Mouse (Mus musculus): ENCODE data around the gene Ndufa11. TPM values are rescaled to one million over a fixed set of nuclear protein-coding genes. Genes with fewer than 3 reads are reported as not detected.

Gene Ndufa11
- total RNA-seq, 2 experiments from 2014 or later, result 433 to 458 TPM

DNA sequence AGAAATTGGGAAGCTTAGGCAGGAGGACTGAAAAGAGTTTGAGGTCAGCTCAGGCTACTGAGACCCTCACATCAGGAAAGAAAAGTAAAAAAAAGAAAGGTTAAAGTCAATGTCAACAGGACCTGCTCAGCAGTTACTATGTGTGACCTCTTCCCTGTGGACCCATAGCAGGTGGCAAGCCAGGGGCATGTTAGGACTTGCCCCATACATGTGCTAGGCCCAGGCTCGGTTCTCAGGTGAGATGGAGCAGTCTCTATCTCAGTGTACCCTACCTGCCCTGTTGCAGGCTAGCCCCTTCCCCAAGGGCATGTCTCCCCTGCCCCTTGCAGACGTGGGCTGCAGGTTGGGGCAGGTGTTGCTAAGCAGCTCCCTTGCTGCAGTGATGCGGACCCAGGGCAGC lies 7.9 kb upstream of the Ndufa11 start:
- intact Hi-C loops (cut with DNase I; ENCODE audit: low total_unique reads), result no loop called here
- DNase-seq, result no peak

DNA sequence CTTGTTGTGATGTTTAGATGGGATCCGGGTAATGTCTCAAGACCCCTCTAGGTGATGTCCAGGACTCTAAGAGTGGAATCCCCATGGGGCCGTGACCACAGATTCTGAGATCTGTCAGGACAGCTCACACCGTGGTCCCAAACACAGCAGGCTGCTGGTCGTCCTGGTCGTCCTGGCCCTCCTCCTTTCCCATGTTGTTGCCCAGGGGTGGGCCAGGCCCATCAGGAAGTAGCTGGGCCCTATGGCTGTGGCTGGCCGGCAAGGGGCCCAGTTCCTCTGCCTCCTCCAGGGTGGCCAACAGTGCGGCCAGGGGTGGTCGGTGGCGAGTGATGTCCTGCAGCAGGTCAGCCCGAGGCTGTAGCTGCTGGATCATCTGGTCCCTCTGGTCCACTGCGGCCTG lies 2.2 kb upstream of the Ndufa11 start:
- no peak for DNase-seq
- intact Hi-C loops (cut with DNase I; ENCODE audit: low total_unique reads), result no loop called here

DNA sequence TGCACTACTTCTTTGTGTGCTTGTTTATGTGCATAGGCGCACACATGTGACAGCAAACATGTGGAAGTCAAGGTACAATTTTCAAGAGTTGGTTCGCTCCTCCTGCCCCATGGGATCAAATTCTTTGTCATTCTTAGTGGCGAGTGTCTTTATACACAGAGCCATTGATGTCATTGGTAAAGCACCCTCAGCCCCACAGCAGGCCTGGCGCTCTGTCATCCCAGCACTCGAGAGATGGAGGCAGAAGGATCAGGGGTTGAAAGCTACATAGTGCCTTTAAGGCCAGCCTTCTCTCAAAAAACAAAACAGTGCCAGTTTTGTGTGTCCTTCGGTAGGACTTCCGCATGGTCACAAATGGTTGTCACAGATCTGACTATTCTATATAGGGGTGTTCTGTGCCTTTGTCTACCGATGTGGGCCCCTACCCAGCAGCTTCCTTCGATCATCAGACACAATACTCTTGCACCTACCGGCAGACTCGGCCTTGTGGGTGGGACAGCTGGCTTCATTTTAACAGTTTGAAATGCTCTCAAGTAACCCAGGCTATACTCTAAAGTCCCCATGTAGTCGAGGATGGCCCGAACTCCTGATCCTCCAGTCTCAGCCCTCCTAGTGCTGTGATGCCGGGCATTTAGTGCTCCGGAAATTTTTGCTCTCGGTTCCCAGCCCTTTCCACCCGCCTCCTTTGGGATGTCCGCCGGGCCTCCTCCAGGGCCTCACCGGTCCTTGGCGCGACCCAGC lies 1.5 kb upstream of the Ndufa11 start:
- intact Hi-C loops (cut with DNase I; ENCODE audit: low total_unique reads), result no loop called here
- DNase-seq, result no peak

DNA sequence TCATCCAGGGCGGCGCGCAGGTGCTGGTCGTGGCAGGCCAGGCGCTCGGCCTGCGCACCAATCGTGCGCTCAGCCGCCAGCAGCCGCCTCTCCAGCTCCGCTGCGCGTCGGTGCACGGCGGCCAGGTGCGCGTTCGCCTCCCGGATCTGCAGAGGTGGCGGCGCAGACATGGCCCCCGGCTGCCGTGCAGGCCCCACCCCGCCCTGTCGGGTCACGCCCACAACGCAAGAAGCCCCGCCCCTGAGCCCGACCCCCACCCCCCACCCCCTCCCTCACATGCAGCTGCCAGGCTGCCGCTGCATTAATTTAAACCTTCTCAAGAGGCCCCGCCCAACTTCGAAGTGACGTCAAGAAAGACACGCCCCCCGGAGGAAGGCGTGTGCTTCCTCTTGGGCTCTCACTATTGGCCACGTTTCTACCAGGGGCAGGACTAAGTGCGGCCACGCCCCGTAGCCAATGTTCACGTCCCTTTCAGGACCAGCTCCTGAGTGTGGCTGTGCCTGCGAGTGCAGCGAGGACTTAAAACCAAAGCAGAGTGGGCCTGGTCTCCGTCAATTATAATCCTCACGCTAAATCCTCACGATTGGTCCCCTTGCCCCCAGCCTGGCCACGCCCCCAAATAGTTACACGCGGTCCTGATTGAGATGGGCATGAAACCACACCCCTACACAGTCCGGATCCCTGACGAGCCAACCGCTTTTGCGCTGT lies 758 bp upstream of the Ndufa11 start:
- intact Hi-C loops (cut with DNase I; ENCODE audit: low total_unique reads), result no loop called here
- DNase-seq, result peak; percentile 94

DNA sequence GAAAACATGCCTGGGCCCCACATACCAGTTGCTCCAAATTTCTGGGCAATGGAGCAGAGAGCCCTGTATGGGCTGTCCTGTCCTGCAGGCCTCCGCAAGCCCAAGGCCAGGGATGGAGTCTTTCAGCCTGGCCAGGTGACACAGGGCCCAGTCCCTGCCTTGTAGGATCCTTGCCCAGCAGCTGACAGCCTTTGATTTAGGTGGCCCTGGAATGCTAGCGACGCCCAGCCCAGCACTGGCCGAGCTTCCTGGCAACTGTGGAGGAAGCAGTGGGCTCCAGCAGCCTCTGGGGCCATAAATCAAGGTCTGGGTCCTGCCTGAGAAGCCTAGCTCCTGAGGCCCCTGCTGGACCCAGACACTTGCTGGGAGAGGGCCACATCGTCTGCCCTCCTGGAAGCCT lies 4.9 kb downstream of the Ndufa11 start:
- intact Hi-C loops (cut with DNase I; ENCODE audit: low total_unique reads), result loop anchor here (5.0 kb wide), 1 partner anchor 35 kb away; the partner anchor contains the start of gene Nrtn
- peak; percentile 73 for DNase-seq

DNA sequence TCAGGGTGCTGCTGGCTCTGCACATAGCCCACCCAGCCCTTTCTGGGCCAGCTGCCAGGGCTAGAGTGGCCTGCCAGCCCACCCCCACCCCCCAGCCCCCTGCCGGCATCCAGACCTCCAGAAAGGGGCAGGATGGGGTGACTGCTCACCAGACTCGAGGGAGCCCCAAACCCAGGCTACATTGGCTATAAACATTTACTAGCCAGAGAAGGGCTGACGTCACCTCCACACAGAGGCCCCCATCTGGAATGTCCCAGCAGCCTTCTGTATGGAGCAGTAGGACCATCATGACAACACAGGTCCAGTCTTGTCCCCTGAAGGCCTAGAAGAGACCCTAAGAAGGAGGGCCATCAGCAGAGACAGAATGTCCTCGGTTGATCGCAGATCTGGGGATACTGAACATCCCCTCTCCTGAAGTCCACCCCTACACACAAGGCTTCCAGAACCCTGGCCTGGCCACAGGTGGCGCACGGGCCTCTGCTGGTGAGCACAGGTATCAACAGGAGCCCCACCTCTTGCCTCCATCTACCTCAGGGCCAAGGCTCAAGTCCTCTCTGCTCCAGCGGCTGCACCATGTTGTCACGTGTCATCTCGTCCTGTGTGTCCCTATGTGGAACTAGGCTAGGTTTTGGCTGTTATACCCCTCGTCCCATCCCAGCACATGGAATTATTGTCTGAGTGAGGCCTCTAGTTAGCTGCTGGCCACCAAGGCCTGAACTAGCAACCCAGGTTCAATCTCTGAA lies 6.0 kb downstream of the Ndufa11 start:
- intact Hi-C loops (cut with DNase I; ENCODE audit: low total_unique reads), result loop anchor here (5.0 kb wide), 1 partner anchor 34 kb away; the partner anchor contains the start of gene Nrtn
- no peak for DNase-seq

DNA sequence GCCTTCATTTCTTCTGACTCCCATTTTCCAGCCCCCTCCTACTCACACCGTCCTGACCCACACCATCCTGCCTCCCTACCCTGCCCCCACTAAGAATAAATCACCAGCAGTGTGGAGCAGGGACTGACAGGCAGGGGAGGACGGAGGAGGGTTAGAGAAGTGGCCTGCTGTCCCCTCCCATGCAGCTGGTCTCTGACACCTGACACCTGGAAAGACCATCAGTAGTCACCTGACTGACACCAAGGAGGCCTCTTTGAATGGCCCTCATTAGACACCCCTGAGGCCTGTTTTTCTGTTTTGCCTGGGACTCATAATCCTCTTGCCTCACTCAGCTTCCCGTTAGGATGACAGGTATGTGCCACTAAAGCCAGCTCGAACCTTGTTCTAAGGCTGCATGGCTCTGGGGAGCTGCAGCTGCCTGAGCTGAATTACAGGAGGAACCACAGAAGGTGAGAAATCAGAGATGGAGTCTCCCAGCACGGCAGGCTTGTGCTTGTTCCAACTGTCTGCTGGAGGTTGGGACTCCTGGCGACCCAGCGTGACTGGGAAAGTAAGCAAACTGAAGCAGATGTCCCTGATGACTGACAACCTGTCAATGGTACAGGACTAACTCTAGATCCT lies 9.6 kb downstream of the Ndufa11 start:
- DNase-seq, result no peak
- intact Hi-C loops (cut with DNase I; ENCODE audit: low total_unique reads), result no loop called here

DNA sequence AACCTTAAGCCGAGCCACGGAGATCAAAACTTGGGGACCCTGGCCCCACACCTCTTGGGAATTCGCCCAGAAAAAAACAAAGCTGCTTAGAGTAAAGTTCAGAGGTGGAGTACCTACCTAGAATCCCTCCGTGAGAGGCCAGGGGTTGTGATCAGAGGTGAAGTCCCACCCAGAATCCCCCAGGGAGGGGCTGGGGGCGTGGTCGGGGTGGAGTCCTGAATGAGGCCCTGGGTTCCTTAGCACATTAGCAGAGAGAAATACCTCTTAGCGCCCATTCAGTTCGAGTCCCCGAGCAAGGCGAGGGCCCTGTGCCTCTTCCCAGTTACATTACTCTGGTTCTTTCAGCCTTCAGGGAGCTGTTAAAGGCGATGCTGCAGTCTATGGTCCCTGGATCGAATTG lies 10.1 kb downstream of the Ndufa11 start:
- intact Hi-C loops (cut with DNase I; ENCODE audit: low total_unique reads), result no loop called here
- no peak for DNase-seq

DNA sequence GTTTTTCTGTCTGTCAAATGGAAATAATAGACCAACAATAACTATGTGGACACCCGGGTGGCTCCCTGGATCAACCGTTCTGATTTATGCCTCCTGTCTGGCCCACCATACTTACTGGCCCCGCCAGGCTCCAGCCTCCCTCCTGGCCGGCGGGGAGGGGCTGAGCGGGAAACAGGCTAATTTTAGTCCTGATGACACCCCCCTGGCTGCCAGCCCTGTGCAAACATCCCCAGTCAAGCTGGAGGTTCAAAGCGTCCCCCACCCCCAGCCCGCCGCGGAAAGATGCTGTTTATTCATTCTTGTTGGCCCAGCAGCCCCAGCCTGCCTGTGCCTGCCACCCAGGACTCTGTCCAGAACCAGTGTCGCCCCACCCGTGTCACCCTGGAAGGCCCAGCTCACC lies 10.6 kb downstream of the Ndufa11 start:
- intact Hi-C loops (cut with DNase I; ENCODE audit: low total_unique reads), result no loop called here
- DNase-seq, result peak; percentile 37

DNA sequence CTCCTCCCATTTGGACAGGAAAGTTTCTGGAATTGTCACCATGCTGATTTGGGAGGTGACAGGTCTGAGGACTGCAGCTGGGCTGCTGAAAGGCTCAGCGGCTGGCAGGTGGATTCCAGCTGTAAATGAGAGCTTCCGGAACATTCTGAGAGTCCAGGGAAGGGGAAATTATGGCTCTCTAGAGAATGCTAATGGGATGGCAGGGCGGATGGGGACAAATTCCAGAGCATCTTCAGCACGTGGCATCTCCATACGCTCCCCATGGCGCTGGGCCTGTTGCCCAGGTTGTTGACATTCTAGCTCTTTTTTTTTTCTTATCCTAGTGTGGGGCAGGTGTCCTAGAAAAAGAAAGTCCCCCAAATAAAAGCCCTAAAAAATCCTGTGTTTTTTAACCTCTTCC lies 11.6 kb downstream of the Ndufa11 start:
- DNase-seq, result no peak
- intact Hi-C loops (cut with DNase I; ENCODE audit: low total_unique reads), result no loop called here

DNA sequence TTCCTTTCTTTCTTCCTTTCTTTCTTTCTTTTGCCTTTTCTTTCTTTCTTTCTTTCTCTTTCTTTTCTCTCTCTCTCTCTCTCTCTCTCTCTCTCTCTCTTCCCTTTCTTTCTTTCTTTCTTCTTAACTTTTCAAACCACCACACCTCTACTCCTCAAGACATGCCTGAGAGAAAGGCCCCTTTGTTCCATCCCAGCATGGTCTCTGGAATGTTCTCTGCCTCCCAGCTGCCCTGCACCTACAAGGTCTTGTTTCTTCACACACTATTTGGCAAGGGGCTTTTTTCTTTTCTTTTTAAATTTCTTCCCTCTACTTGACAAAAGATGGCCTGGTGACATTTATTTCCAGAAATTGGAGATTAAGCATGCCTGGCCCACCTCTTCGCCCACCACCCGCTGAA lies 12.1 kb downstream of the Ndufa11 start:
- DNase-seq, result no peak
- intact Hi-C loops (cut with DNase I; ENCODE audit: low total_unique reads), result no loop called here

DNA sequence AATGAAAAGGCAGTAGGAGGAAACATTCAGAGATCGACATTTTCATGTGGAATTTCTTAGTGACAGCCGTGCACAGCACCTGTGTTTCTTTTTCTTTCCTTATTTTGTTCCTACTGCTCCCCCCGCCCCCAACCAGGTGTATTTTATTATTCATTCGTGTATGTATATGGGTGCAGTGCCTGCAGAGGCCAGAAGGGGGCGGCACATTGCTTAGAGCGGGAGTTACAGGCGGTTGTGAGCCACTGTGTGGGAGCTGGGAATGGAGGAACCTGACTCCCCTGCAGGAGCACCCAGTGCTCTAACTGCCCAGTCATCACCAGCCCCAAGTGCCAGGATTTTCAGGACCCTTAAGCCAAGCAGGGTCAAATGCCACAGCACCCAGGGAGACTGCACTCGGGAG lies 19.0 kb downstream of the Ndufa11 start:
- DNase-seq, result no peak
- intact Hi-C loops (cut with DNase I; ENCODE audit: low total_unique reads), result no loop called here

DNA sequence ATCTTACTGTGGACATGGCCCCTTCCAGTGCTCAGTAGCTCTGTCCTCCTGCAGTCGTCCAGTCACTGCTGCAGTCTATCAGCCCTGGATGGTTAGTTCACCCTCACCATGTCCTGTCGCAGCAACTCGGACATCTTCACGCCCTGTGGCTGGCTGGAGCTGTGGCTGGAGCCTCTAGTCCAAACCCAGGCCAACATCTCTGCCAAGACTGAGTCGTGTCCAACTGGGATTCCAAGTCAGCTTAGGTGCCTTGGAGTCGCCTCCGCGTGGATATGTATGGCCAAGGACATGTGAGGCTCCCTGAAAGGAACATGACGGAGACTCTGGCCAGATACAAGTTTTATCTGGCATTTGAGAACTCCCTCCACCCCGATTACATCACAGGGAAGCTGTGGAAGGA lies 20.7 kb downstream of the Ndufa11 start:
- intact Hi-C loops (cut with DNase I; ENCODE audit: low total_unique reads), result no loop called here
- no peak for DNase-seq

DNA sequence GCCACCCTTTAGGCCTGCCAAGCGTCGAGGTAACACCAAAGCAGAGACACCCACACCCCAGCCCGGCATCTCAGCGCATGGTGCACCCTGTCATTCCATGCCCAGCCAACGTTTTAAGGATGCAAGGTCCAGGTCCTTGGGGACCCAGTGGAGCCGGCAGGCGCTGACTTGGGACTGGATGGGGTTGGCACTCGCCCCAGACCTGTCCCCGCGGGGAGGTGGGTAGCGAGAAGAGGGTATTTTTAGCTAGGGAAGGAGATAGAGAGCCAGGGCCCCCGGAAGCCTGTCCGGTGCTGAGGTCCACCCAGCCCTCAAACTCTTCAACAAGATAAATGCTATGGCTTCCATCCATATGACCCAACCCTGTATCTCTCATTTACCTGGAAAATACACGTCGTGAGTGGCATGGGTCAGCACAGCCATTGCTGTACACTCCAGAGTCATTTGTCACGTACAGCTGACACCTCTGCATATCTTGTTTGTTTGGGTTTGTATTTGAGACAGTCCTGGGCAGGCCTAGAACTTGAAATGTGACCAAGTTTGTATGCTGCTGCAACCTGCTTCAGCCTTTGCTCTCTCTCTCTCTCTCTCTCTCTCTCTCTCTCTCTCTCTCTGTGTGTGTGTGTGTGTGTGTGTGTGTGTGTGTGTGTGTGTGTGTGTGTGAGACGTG lies 22.7 kb downstream of the Ndufa11 start:
- no peak for DNase-seq
- intact Hi-C loops (cut with DNase I; ENCODE audit: low total_unique reads), result no loop called here

DNA sequence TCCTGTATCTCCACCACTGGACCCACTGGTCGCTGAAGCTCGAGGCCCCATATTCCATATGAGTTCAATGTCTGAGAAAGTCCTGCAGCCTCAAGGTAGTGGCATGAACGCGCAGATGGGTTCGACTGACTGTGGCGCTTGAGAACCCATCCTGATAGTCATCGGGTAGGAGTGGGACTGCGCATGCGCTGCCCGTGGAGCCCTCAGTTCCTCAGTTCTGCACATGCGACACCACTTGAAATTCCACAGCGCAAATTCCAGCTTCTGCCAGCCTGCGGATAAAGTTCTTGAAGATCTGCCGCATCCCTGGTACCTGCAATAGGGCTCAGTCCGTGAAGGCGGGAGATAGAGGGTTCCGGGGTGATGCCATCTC lies 23.2 kb downstream of the Ndufa11 start:
- intact Hi-C loops (cut with DNase I; ENCODE audit: low total_unique reads), result no loop called here
- DNase-seq, result no peak

DNA sequence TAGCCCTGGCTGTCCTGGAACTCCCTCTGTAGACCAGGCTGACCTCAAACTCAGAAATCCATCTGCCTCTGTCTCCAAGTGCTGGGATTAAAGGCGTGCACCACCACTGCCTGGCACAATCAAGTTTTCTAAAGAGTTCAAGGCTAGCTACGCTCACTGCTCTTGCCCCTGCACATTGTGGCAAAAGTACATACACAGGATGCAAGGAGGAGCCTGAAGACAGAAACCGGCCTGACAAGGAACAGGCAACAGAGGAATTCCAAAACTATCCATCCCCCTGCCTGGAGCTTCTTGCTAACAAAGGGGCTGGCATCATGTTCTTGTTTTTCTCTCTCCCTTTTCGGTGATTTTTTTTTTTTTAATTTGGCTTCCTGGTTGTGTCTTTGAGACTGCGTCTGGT lies 26.6 kb downstream of the Ndufa11 start:
- intact Hi-C loops (cut with DNase I; ENCODE audit: low total_unique reads), result no loop called here
- no peak for DNase-seq

DNA sequence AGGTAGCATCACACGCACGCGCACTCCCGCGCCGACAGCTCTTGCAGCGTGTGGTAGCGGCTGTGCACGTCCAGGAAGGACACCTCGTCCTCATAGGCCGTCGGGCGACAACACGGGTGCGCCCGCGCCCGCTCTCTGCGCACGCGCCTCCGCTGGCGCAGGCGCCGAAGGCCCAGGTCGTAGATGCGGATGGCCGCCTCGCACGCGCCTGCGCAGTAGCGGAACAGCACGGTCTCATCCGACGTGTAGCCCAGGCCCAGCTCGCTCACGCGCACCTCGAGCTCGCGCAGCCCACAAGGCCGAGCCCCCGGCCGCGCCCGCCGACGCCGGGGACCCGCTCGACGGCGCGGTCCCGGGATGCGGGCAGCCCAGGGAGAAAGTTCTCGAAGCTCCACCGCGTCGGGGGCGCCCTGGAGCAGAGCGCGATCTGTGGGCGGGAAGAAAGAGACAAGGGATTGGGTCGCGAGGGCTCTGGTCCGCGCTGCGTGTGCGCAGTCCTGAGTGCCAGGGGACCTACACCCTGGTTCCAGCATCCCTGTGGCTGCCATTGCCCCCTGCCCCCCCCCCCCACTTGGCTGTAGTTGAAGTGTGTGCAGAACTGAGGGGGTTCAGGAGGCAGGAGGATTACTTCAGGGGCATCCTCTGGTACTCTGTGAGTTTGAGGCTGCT lies 34.0 kb downstream of the Ndufa11 start:
- intact Hi-C loops (cut with DNase I; ENCODE audit: low total_unique reads), result no loop called here
- no peak for DNase-seq

DNA sequence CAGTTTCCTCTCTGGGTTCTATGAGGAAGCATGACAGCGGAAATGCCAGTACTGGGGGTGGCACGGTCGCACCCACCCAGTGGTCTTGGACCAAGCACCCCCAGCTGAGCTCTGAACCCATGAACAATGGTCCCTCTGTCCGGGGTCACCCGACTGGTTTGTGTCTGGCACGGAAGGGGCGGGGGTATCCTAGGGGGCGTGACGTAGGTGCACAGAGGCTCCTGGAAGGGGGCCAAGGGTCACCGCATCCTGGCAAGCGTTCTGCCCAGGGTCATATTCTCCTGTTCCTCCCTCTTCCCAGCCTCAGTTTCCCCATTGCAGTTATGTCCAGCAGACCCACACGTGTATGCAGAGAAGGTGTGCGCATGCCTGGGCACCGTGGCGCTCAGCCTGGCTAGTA lies 35.9 kb downstream of the Ndufa11 start:
- DNase-seq, result no peak
- intact Hi-C loops (cut with DNase I; ENCODE audit: low total_unique reads), result no loop called here
